Mouse (Mus musculus): Measurements from ENCODE around the gene Setd7.

The Setd7 gene

DNA sequence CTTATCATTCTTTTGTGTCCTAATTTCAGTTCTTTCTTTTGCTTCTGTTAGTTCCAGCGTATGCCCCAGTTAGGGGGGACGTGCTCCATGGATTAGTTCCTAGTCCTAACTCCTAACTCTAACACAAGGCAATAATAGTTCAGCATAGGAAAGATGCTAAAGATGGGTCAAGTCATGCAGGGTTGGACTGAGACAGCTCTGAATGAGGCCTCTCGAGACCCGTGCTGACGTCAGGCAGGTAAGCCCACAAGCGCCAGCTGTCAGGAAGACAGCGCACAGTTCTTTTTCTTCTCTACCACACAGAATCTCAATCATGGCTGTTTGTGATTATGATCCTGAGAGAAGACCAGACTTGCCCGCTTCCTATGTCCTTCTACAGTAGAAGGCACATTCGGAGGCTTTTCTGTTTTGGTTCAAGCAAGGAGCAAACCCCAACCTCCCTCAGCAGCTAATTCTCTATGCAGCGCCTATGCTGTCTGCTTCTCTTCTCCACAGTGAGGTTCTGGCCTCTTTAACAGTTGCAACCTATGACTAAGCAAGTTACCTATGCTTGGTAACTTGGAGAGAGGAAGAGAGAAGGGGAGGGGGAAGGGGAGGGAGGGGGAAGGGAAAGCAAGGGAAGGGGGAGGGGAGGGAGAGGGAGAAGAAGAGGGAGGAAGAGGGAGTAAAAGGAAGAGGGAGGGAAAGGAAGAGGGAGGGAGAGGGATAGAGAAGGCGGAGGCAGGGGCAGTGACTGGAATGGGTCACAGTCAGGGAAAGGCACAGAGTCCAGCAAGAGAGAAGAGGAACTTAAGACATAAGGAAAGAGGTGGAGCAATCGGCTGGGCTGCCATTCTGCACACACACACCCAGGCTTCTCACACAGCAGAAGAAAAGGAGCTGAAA is 42.6 kb downstream of the Setd7 start:
- in situ Hi-C loops (cut with MboI; ENCODE audit: low sequenced_read_pairs) = no loop called here

DNA sequence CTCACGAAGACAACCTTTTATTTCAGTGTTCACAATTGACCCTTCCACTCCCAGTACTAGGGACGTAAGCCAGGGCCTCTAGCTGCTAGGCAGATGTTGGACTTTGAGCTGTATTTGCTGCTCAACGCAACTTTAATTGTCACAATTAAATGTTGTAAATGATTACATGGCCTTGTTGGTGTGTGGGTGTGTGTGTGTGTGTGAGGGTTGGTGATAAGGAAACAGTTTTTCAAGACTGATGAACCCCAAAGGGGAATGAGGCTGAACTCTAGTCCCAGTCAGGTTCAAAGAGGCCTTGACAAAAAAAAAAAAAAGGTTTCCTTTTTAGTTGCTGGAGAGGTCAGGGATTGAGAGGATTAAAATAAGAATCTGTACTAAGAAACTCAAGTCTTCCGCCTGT is 43.2 kb downstream of the Setd7 start:
- in situ Hi-C loops (cut with MboI; ENCODE audit: low sequenced_read_pairs) = no loop called here

DNA sequence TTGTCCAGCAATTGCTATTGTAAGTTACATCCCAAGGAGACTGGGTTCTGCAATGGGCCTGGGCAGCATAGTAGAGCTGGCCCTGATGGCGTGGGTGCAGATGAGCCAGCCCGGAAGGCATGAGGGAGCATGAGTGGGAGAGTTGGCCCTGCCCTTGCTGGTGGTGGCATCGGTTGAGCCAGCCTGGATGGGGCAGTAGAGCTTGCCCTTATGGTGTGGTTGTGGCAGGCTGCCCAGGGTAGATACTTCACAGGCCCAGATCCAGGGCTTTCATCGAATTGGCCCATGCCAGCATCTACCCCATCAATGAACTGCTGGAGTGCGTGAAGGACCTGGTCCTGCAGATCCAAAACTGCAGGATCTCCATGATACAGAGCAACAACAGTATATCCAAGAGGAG is 48.7 kb downstream of the Setd7 start:
- in situ Hi-C loops (cut with MboI; ENCODE audit: low sequenced_read_pairs) = no loop called here

DNA sequence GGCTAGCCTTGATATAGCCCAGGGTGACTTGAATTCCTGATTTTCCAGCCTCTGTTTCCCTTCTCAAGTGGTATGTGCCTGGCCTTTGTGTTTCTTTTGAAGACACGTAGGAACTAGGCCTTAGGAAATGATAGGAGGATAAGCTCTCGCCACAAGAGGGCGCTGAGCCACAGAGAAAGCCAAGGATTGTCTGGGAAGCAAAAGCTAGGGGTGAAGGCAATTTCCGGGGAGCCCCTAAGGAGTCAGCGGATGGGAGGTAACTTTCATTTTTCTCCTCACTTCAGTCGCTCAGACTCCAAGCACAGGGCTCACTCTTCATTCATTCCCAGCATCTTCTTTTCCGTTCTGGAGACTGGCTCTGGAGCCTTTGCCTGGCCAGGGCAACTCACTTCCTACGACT is 49.8 kb downstream of the Setd7 start:
- in situ Hi-C loops (cut with MboI; ENCODE audit: low sequenced_read_pairs) = no loop called here

DNA sequence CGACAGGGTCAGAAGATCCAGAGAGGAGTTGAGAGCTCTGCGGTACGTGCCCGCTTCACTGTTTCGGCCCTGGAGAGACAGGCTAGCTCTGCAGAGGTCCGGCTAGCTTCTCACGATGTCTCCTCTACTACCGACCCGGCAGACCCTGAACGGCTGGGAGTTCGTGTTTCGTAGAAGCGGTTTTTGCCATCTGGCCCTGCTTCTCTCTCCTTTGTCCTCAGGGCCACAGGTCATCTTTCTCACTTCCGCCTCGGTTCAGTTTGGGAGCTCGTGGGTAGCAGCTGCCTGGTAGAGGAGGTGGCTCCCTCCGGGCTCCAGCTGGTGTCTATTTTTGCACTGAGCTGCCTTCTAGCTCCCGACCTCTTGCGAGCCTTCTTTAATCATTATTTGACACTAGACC is 55.2 kb downstream of the Setd7 start:
- in situ Hi-C loops (cut with MboI; ENCODE audit: low sequenced_read_pairs) = no loop called here

DNA sequence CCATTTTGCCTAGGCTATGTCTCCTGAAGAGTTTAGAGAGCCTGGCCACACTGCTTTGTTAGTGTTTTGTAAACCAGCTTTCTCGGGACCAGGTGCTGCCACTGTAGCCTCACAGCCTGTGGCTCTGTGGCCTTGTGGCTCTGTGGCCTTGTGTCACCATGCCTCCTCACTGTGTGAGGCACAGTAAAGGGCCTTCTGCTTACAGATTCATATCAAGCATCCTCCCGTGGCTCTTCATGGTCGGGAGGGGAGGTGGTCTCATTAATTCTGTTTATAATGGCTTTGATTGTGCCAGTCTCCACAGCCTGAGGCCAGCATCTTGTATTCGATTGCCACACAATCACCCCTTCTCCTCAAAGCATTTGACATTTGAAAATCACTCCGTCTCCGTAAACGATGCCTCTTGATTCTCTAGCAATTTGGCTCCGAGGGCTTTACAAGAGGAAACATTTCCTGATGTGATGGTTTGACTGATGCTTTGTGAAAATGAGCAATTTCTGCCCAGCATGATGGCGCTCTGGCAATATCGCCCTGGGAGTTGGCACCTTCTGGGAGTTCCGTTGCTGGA is 56.2 kb downstream of the Setd7 start:
- in situ Hi-C loops (cut with MboI; ENCODE audit: low sequenced_read_pairs) = no loop called here

DNA sequence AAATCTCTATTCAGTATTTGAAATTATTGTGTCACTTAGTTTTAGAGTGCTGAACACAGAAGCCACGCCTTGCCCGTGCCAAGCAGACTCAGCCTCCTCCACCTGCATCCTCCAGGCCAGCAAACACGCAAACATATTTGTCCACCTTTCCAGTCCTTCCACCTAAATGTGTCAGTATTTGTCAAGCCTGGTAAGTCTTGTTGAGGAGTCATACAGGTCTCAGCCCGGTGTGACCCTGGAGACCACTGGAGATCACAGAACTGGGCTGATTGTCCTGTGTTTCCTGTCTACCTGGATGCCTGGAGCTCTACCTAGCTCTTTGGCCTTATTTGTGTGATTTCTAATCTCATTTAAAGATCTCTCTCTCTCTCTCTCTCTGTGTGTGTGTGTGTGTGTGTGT is 60.8 kb downstream of the Setd7 start:
- in situ Hi-C loops (cut with MboI; ENCODE audit: low sequenced_read_pairs) = no loop called here

DNA sequence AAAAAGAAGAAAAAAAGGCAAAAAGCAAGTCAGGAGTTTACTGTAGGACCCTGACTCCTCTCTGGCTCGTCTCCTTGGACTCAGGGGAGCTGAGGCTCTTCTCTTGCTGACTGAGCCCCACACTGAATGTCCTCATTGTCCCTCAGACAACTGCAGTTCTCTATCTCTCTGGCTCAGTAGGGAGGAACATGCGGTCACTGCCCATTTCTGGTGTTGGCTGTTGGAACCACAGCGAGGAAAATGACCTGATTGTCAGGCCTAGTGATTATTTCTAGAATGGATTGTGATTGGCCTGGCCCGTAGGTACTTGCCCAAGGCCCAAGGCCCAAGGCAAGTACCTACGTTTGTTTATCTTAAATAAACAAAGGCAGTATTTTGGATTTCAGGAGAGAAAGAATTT is 62.0 kb downstream of the Setd7 start:
- in situ Hi-C loops (cut with MboI; ENCODE audit: low sequenced_read_pairs) = no loop called here

DNA sequence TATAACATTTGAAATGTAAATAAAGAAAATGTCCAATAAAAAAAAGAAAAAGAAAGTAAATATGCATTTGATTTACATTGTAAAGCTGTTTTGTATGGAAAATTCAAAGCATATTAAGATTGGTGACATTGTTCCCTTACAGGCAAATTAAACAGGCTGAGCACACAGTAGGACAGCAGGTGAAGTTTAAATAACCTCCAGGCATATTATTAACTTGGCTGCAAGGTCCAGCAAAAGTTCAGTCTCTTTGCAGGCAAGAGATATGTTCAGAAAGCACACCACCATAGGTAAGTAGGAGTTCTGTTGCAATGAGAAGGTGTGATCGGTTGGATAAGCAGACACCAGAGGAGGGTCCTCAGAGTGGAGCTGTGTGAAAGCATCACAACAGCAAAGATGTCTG is 62.7 kb downstream of the Setd7 start:
- in situ Hi-C loops (cut with MboI; ENCODE audit: low sequenced_read_pairs) = no loop called here

DNA sequence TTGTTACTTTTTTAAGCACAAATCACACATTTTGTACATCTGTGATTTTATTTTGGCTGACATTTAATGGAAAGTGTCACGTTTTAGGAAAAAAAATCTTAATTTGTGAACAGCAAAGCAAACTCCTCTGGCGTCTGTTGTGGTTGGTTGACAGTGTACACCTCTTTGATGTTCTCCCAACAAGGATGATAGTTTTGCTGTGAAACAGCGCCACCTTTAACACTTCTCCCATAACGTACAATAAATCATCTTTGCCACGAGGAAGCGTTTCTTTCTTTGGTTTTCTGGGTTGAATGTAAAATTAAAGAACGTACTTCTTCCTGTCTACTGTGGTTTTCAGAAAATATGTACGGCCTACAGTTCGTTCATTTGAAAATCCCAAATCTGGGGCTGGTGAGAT is 65.0 kb downstream of the Setd7 start:
- in situ Hi-C loops (cut with MboI; ENCODE audit: low sequenced_read_pairs) = no loop called here

DNA sequence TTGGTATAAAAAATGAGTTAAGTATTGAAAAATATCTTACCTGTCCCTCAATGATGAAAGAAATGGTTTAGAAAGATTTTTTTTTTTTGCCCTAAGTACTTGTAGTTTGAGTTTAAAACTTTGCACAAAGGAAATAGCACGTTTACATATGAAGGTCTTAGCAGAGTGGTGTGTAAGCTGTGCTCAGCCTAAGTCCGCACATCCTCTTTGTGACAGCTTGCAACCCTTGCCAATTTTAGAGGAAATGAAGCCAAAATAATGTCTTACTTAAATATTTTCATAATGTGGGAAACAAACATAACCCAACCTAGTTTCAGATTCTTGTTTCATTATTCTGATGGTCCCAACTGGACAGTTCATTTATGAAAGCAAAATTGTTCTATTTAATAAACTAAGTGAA is 66.2 kb downstream of the Setd7 start:
- in situ Hi-C loops (cut with MboI; ENCODE audit: low sequenced_read_pairs) = no loop called here

DNA sequence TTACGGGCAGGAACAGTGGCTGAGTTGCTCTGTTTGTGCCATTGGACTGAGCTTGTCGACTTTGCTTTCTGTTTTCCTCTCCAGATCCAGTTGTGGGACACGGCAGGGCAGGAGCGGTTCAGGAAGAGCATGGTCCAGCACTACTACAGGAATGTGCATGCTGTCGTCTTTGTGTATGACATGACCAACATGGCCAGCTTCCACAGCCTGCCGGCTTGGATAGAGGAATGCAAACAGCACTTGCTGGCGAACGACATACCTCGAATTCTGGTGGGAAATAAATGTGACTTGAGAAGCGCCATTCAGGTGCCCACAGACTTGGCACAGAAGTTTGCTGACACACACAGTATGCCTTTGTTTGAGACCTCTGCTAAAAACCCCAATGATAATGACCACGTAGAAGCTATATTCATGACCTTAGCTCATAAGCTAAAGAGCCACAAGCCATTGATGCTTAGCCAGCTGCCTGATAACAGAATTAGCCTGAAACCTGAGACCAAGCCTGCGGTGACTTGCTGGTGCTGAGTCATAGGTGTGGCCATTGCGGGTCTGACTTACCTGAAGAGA is 67.3 kb downstream of the Setd7 start:
- in situ Hi-C loops (cut with MboI; ENCODE audit: low sequenced_read_pairs) = no loop called here

DNA sequence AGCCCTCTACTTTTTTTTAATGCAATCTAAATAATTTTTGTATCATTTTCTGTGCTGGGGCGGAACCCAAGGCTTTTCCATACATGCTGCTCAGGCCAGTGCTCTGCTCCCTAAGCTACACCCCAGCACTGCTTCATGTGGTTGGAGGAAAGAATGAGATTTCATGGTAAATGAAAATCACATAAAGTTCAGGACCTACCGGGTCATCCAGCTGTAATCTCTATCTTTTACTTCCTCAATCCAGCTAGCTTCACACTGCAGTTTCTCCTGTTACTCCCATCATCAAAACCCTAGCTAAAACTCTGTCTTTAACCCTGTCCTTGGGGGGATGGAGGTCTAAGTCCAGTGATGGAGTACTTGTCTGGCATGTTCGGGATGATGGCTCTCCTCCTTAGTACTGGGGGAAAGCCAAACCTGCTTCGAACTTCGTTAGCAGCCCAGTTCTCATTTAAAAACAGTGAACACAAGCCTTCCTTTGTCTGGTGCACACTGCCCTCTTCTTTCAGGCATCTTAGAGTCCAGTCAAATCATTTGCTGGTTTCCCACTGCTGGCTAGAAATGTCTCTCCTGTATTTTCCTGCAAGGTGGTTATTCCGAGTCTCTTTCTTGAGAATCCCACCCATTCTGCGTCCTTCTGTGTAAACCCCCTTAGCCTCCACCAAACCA is 70.5 kb downstream of the Setd7 start:
- in situ Hi-C loops (cut with MboI; ENCODE audit: low sequenced_read_pairs) = no loop called here

DNA sequence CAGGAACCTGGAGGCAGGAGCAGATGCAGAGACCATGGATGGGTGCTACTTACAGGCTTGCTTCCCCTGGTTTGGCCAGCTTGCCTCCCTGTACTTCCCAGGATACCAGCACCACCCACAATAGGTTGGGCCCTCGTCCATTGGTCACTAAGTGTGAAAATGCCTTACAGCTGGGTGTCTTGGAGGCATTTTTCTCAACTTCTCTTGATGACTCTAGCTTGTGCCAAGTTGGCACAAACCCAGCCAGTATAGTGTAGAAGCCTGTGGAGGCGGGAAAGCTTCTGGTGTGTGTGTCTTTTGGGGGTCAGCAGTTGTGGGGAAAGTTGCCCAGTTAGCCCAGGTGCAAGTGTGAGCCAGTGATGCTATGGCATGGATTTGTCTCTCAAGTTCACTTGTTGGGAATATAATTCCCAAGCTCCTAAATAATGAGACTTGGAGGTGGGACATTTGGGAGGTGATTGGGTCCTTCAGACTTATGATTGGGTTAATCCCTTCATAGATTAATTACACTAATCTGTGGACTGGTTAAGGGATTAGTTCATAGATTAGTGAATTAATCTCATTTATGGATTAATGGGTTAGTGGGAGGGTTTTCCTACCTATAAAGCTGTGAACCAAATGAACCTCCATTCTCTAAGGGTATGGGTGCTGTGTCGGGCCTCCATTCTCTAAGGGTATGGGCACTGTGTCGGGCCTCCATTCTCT is 74.0 kb downstream of the Setd7 start:
- in situ Hi-C loops (cut with MboI; ENCODE audit: low sequenced_read_pairs) = loop anchor here (10.0 kb wide), 1 partner anchor 188 kb away; no protein-coding TSS in a partner anchor

DNA sequence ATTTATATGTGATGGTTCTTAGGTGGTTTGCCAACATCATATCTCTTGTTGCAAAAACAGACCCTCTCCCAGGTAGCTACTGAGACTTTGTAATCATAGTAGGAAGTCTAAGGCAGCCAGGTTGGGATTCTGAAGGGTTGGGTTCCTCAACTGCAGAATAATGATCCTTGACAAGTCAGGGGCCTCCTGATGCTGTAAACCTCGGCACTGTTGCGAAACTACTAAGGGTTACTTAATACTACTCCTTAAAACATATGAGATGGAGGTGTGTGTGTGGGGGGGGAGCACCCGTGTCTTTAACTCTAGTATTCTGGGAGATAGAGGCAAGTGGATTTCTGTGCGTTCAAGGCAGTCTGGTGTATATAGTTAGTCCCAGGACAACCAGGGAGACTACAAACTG is 75.3 kb downstream of the Setd7 start:
- in situ Hi-C loops (cut with MboI; ENCODE audit: low sequenced_read_pairs) = loop anchor here (10.0 kb wide), 1 partner anchor 189 kb away; no protein-coding TSS in a partner anchor

DNA sequence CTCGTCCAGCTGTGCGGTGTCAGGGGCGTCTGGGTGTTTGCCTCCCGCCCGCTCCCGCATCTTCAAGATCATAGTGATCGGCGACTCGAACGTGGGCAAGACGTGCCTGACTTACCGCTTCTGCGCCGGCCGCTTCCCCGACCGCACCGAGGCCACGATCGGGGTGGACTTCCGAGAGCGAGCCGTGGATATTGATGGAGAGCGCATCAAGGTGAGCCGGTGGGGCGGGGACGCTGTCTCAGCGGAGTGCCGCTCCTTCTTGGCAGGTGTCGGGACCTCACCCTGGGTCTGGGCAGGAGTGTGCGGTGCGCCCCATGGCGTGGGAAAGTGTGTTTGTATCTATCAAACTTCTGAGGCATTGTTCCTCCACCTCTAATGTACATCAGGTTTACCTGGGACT is 76.3 kb downstream of the Setd7 start:
- in situ Hi-C loops (cut with MboI; ENCODE audit: low sequenced_read_pairs) = loop anchor here (10.0 kb wide), 1 partner anchor 190 kb away; no protein-coding TSS in a partner anchor

DNA sequence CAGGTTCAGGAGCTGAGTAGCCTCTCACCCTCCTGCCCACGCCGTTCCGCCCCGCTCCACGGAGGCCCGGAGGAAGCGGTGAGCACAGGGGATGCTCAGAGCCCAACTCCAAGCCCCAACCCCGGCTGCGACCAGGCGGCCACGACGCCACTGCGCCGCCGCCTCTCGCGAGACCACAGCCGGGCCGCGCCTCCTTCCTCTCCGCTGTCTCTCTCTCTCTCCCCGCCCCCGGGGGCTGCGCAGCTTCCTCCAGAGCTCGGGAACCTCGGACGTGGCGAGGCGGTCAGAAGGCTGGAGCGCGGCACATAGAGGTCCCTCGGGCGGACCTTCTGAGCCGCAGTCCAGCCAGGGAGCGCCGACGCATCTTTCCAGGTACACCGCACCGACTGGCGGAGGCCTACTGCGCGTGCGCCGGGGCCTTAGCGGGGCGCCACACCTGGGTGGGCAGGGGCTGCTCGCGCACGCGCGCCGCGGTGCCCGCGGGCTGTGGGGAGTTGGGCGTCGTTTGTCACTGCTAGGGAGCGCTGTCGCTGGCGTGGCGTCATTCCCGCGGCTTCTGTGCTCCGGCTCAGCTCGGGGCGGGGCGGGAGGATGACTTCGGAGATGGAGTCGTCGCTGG is 76.8 kb downstream of the Setd7 start, which contains the start of gene Rab33b:
Gene Rab33b, plus strand, starts transcription at position 180 of the 619 bp plus-strand sequence.
- in situ Hi-C loops (cut with MboI; ENCODE audit: low sequenced_read_pairs) = loop anchor here (10.0 kb wide), 1 partner anchor 191 kb away; no protein-coding TSS in a partner anchor

DNA sequence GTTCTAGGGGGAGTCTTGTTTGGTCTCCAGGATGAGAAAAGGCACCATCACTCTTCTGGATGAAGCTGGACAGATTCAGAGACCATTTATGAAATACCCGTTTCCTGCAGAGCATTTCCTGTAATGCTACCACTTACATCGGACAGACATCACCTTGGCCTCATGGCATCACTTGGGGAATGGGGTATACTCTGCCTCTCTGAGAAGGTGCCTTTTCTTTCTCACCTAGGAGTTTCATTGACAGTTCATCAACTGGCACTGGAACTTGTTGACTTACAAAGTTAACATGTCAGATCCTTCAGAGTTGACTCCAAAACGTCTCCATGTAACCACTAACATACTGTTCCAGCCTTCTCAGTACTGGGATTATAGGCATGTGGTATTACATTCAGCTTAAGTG is 77.9 kb downstream of the Setd7 start:
- in situ Hi-C loops (cut with MboI; ENCODE audit: low sequenced_read_pairs) = loop anchor here (10.0 kb wide), 1 partner anchor 192 kb away; no protein-coding TSS in a partner anchor

DNA sequence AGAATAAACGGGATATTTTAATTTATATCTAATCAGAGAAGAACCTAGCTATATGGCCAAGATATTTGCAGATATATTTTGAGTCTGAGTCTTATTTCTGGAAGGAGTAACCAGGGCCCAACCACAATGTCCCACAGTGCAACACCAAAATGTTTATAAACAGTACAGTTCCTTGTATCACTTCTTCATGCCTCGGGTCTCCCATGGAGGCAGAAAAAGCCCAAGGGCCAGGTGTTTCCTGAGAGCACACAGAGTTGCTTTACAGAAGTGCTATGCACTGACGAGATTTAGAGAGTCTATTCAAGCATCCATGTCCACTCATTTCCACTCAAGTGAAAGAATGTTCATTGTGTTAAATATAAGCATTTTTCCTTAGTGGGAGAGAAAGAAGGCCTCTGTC is 78.8 kb downstream of the Setd7 start:
- in situ Hi-C loops (cut with MboI; ENCODE audit: low sequenced_read_pairs) = loop anchor here (10.0 kb wide), 1 partner anchor 193 kb away; no protein-coding TSS in a partner anchor

DNA sequence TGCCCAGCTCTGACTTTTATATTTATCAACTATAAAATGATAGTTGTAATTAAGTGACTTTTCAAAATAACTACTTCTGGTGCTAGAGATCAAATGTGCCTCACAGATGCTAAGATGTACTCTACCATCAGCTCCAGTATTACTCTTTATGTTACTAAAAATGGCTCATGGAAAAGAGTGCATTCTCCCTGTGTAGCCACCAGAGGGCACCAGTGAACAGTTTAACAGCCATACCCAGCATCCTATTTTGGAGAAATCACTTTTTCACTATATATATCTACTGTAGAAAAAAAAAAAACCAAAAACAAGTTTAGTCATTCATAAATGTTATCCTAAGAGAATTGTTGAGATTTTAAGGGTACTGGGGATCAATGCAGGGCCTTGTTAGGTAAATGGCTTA is 79.6 kb downstream of the Setd7 start:
- in situ Hi-C loops (cut with MboI; ENCODE audit: low sequenced_read_pairs) = loop anchor here (10.0 kb wide), 1 partner anchor 194 kb away; no protein-coding TSS in a partner anchor

Measured in CH12F3 (cell line).